Mouse (Mus musculus): ENCODE results near the gene Asah2.

The Asah2 gene

GRCm38 (mm10) chr19:31971405-31971804 is 136.6 kb downstream of the Asah2 start:
- no peak for DNase-seq

GRCm38 (mm10) chr19:31967933-31968532 is 140.0 kb downstream of the Asah2 start:
- DNase-seq = no peak

GRCm38 (mm10) chr19:31963147-31963546 is 144.9 kb downstream of the Asah2 start:
- DNase-seq = no peak

GRCm38 (mm10) chr19:31960434-31960833 is 147.6 kb downstream of the Asah2 start:
- no peak for DNase-seq

GRCm38 (mm10) chr19:31956359-31956758 is 151.7 kb downstream of the Asah2 start:
- DNase-seq = no peak

GRCm38 (mm10) chr19:31954696-31955095 is 153.3 kb downstream of the Asah2 start:
- DNase-seq = no peak

GRCm38 (mm10) chr19:31954267-31954666 is 153.7 kb downstream of the Asah2 start:
- DNase-seq = no peak

- no peak for DNase-seq
Observed at GRCm38 (mm10) chr19:31953799-31954198, 154.2 kb downstream of the Asah2 start.

- DNase-seq = no peak
Observed at GRCm38 (mm10) chr19:31950793-31951489, 157.1 kb downstream of the Asah2 start.

Measured in lung, postnatal 4 days (tissue).